Mouse (Mus musculus): ENCODE results near the gene Msln.

Msln gene

DNA sequence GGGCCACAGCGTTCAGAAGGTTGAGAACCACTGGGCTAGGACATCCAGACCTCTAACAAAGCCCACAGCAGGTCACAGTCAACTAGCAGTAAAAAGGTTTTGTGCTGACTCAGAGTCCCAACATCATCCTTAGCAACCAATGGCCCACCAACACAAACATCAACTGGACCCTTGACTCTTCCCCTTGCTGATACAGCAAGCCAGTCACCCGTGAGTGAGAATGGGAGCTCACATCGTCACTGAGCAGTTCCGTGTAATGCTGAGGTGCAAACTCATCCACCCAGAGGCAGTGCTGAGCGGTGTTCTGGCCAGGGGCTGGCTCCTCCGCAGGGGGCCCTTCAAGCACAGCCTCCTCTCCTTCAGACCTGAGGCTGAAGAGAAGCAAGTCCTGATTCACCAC is 28.9 kb downstream of the Msln start:
- no peak for DNase-seq (ENCODE audit: low read depth in 2 of 2, low spot score in 2 of 2)

DNA sequence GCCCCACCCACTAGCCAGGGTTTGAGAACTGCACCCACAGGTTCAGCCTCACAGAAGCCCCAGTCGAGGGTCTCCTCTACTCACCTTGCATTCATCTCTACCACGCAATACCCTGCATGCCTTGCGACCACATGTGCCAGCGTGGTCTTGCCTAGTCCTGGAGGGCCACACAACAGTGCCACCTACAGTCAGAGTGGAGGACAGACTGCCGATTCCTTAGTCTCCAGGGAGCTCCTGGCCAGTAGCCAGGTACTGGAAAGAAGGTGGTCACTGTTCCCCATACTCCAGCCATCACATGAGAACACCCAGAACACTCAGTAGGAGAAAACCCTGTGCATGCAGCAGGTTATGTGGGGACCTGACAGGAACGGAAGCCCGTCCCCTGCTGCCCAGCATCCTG is 30.3 kb downstream of the Msln start:
- no peak for DNase-seq (ENCODE audit: low read depth in 2 of 2, low spot score in 2 of 2)

DNA sequence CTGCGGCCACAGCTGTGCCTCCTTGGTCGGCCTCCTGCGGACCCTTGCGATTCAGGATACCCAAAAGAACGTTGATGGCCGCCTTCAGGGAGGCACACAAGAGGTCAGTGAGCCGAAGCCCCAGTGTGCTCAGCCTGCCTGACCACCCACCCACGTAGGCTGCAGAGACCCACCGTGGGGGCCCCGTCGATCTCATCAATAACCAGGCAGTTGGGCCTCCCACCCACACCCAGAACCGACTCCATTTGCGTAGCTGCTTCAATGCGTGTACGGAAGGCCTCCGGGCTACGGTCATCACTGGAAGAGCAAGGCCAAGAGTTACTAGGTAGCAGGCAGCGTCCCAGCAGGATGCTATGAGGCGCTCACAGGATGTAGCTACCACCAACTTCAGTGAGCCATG is 30.7 kb downstream of the Msln start:
- no peak for DNase-seq (ENCODE audit: low read depth in 2 of 2, low spot score in 2 of 2)

GRCm38 (mm10) chr17:25721476-25721875 is 32.7 kb downstream of the Msln start:
- DNase-seq (ENCODE audit: low read depth in 2 of 2, low spot score in 2 of 2): no peak

DNA sequence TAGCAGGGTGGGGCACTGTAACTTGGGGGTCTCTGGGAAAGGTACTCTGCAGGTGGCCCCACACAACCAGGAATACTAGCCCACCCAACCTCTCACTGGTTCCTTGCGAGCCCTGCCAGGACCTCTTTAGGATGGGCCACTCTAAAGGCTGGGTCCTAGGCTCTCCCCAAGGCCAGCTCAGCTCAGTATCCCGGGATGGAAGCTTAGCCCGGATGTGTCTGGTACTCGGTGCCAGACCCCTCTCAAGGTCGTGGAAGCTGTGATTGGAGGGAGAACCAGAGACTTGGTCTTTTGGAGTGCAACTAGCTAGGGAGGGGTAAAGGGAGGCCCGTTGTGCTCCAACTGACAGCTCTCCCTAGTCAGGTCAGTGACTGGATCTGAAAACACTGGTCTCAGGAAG is 36.5 kb downstream of the Msln start:
- DNase-seq (ENCODE audit: low read depth in 2 of 2, low spot score in 2 of 2): no peak

GRCm38 (mm10) chr17:25716711-25717637 is 37.2 kb downstream of the Msln start, which contains the start of gene Gng13:
Gng13 (plus strand) TSS chr17:25717171.
- no peak for DNase-seq (ENCODE audit: low read depth in 2 of 2, low spot score in 2 of 2)

DNA sequence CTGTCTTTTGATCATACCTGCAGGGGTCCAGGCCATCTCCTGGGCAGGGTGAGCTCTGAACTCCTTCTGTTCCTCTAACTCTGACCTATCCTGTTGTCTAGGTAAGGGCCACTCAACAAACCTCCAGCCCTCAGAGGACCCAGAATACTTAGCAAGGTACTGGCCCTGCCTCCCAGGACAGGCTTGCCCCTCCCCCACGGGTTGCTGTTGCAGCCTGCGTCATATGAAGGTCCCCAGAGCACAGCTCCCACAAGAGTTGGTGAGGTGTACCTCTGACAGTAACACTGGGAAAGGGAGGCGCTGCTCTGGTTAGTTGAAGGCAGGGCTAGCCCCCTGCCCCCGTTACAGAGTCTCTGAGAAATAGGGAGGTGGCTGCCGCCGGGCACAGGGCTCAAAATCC is 38.0 kb downstream of the Msln start:
- DNase-seq (ENCODE audit: low read depth in 2 of 2, low spot score in 2 of 2): no peak

GRCm38 (mm10) chr17:25715627-25716026 is 38.6 kb downstream of the Msln start:
- DNase-seq (ENCODE audit: low read depth in 2 of 2, low spot score in 2 of 2): no peak

DNA sequence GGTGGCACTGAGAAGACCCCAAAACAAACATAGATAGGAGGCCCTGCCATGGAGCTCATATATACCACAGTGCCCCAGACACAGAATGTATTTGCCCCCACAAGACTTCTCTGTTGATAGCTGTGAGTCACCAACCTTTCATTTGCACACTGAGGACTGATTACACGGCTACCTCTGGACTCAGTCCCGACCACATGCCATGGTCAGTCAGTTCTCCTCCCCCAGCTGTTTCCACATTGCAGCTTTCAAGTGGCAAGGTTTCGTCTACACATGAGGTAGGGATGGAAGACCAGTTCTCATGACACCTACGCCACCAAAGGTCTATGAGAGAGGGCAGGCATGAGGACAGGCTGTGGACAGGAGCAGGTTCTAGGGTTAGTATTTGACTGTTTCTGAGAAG is 43.0 kb downstream of the Msln start:
- no peak for DNase-seq (ENCODE audit: low read depth in 2 of 2, low spot score in 2 of 2)

DNA sequence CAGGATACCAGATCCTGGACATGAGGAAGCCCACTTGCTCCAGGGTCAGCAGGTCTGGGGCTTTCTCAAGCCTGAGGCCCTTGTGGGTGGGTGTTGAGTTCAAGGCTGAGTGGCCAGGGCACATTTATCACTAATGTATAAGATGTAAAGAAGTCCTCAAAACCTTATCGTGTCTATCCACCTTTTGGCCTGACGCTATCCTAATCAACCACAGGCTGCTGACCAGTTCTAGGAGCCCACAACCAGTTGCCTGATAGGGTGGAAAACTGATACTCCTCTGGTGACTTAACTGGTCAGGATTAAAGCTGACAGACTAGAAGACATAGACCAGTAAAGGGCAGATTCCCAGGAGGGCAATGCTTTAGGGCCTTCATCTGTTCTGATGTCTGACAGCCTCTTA is 44.2 kb downstream of the Msln start:
- no peak for DNase-seq (ENCODE audit: low read depth in 2 of 2, low spot score in 2 of 2)

- DNase-seq (ENCODE audit: low read depth in 2 of 2, low spot score in 2 of 2): no peak
These were observed 53.2 kb downstream of the Msln start for GRCm38 (mm10) chr17:25700863-25701496.

Data from CD8-positive naive resting alpha-beta T cell, adult 2 months (primary cell).